Mouse (Mus musculus): ENCODE data around the gene Olfr1262. TPM values are rescaled to one million over a fixed set of nuclear protein-coding genes. Genes with fewer than 3 reads are reported as not detected.

Gene Olfr1262
- polyA plus RNA-seq (2014; fragmentation: Illumina TruSeq; extraction: RNeasy Lipid Tissue Mini Kit (QIAGEN cat#74804)), result not detected

DNA sequence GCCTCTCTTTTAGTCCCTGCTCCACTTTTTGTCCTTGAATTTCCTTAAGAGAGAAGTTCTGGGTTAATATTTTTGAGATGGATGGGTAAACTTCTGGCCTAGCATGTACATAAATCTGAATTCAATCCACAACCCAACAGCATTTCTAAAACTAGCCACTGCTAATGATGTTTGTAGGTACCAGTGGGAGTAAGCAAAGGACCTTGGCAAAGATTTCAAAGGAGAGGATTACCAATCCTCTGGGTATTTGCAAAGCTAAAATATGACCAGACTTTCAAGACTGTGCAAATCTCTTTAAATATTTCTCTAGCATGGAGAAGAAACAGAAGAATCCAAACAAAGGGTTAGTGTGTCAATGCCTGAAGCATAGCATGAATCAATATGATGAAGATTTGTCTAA, at the start of gene Olfr1262:
Olfr1262 (plus strand) TSS at position 301 of the 400 bp plus-strand sequence.

DNA sequence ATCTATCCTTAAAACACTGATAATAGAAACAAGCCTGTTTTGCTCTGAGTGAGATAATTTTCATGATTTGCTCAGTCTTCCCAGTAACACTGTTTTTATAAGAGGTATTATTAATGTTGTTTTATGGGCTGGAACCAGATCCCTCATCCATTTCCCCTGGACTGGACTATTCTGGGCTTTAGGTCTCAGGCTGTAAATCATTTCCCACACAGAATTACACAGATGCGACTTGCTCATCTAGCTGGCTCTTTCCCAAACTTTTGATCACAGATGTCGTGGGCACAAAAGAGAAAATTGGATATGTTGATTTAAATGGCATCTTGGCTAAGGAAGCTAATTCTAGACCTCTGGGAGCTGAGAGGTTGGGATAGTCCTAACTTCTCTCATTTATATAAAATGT, 25.8 kb upstream of the Olfr1262 start, which contains the start of gene Olfr1260:
Olfr1260 (plus strand) TSS at position 157 of the 400 bp plus-strand sequence.

DNA sequence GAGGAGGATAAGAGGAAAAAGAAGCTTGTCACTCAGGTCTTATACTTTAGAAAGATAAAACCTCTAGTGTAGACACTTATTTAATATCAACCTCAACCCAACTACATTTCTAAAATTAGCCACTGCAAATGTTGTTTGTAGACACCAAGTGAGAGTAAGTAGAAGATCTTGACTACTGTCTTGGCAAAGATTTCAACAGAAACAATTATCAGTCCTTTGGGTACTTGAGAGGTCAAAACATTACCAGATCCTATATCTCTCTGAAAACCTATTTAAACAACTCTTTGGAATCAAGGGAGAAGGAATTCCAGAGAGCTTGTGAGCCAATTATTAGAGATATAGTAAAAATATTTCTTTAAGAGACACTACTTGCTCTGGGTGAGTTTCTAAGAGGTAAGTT, 9.0 kb upstream of the Olfr1262 start, which contains the start of gene Olfr1261:
Olfr1261 (plus strand) TSS at position 301 of the 400 bp plus-strand sequence.

DNA sequence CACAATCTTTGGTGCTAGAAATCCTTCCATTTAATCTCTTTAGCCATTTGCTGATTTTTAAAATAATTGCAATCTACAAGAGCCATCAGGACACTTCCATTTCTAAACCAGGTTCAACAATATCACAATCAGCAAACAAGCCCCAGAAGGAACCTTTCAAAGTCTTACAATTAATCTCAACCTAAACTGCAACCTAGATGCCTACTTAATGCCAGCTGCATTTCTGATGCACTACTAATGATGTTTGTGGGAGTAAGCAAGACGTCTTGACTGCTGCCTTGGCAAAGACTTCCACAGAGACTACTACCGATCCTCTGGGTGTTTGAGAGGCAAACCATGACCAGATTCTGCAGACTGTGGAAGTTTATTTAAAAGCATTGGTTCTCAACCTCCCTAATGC, 11.9 kb downstream of the Olfr1262 start, which contains the start of gene Olfr1263:
Olfr1263 (plus strand) TSS at position 301 of the 400 bp plus-strand sequence.

GRCm38 (mm10) chr2:90025477-90025876, 25.5 kb downstream of the Olfr1262 start, which contains the start of gene Olfr1264:
Gene Olfr1264, minus strand, starts transcription at chr2:90025577.

DNA sequence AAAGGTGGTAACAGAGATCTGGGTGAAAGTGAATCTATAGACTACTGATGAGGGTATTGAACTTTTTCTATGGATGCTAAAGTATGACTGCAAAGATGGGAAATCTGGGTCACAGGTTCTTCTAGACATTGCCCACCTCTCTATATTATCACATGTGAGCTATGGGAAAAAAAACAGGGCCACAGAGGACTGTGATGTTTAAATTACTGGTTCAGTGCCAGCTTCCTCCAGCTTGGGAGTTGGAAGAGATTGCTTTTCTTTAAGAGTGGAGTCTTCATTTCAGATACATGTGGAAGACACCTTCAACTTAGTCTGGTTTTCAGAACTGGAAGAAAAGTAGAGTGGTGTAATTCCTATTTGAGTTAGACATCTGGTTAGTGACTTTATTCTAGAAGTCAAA, 35.1 kb downstream of the Olfr1262 start, which contains the start of gene Olfr1265:
Olfr1265 (plus strand) TSS at position 301 of the 400 bp plus-strand sequence.

Other genes with a start within 250 kb of the Olfr1262 start
- not detected for gene Olfr1253, start 243.1 kb upstream of the Olfr1262 start, polyA plus RNA-seq (2014; fragmentation: Illumina TruSeq; extraction: RNeasy Lipid Tissue Mini Kit (QIAGEN cat#74804))
- gene Olfr1254, start 206.5 kb upstream of the Olfr1262 start, polyA plus RNA-seq (2014; fragmentation: Illumina TruSeq; extraction: RNeasy Lipid Tissue Mini Kit (QIAGEN cat#74804)), result not detected
- not detected for gene Olfr1255, start 188.1 kb upstream of the Olfr1262 start, polyA plus RNA-seq (2014; fragmentation: Illumina TruSeq; extraction: RNeasy Lipid Tissue Mini Kit (QIAGEN cat#74804))
- gene Olfr1256, start 158.6 kb upstream of the Olfr1262 start, polyA plus RNA-seq (2014; fragmentation: Illumina TruSeq; extraction: RNeasy Lipid Tissue Mini Kit (QIAGEN cat#74804)), result not detected
- gene Olfr48, start 151.9 kb upstream of the Olfr1262 start, polyA plus RNA-seq (2014; fragmentation: Illumina TruSeq; extraction: RNeasy Lipid Tissue Mini Kit (QIAGEN cat#74804)), result not detected
- not detected for gene Olfr1257, start 121.7 kb upstream of the Olfr1262 start, polyA plus RNA-seq (2014; fragmentation: Illumina TruSeq; extraction: RNeasy Lipid Tissue Mini Kit (QIAGEN cat#74804))
- gene Olfr1258, start 72.8 kb upstream of the Olfr1262 start, polyA plus RNA-seq (2014; fragmentation: Illumina TruSeq; extraction: RNeasy Lipid Tissue Mini Kit (QIAGEN cat#74804)), result not detected
- not detected for gene Olfr1259, start 51.5 kb upstream of the Olfr1262 start, polyA plus RNA-seq (2014; fragmentation: Illumina TruSeq; extraction: RNeasy Lipid Tissue Mini Kit (QIAGEN cat#74804))
- gene Olfr1260, start 25.8 kb upstream of the Olfr1262 start, polyA plus RNA-seq (2014; fragmentation: Illumina TruSeq; extraction: RNeasy Lipid Tissue Mini Kit (QIAGEN cat#74804)), result not detected
- not detected for gene Olfr1261, start 8.9 kb upstream of the Olfr1262 start, polyA plus RNA-seq (2014; fragmentation: Illumina TruSeq; extraction: RNeasy Lipid Tissue Mini Kit (QIAGEN cat#74804))
- gene Olfr1263, start 12.0 kb downstream of the Olfr1262 start, polyA plus RNA-seq (2014; fragmentation: Illumina TruSeq; extraction: RNeasy Lipid Tissue Mini Kit (QIAGEN cat#74804)), result not detected
- not detected for gene Olfr1264, start 25.4 kb downstream of the Olfr1262 start, polyA plus RNA-seq (2014; fragmentation: Illumina TruSeq; extraction: RNeasy Lipid Tissue Mini Kit (QIAGEN cat#74804))
- gene Olfr1265, start 35.2 kb downstream of the Olfr1262 start, polyA plus RNA-seq (2014; fragmentation: Illumina TruSeq; extraction: RNeasy Lipid Tissue Mini Kit (QIAGEN cat#74804)), result not detected
- gene Olfr140, start 63.4 kb downstream of the Olfr1262 start, polyA plus RNA-seq (2014; fragmentation: Illumina TruSeq; extraction: RNeasy Lipid Tissue Mini Kit (QIAGEN cat#74804)), result not detected
- not detected for gene Olfr1269, start 121.3 kb downstream of the Olfr1262 start, polyA plus RNA-seq (2014; fragmentation: Illumina TruSeq; extraction: RNeasy Lipid Tissue Mini Kit (QIAGEN cat#74804))
- not detected for gene Olfr32, start 142.2 kb downstream of the Olfr1262 start, polyA plus RNA-seq (2014; fragmentation: Illumina TruSeq; extraction: RNeasy Lipid Tissue Mini Kit (QIAGEN cat#74804))
- not detected for gene Olfr1270, start 152.9 kb downstream of the Olfr1262 start, polyA plus RNA-seq (2014; fragmentation: Illumina TruSeq; extraction: RNeasy Lipid Tissue Mini Kit (QIAGEN cat#74804))
- not detected for gene Olfr1506, start 224.3 kb downstream of the Olfr1262 start, polyA plus RNA-seq (2014; fragmentation: Illumina TruSeq; extraction: RNeasy Lipid Tissue Mini Kit (QIAGEN cat#74804))